Mouse (Mus musculus) kidney, adult 2 months (tissue): ENCODE measurements around the gene Fosl1.
"Not testable (repeated sequence)": the region's sequence is repeated elsewhere in the genome, so short reads cannot be mapped to it uniquely, and the experiment has no call there.

Source experiments
- CTCF ChIP-seq: fragments of 200-500 bp; conservative IDR thresholded peaks from 2 replicates; pipeline ENCODE4 v1.5.1; 2011; ENCODE audit warnings: low read depth, mild to moderate bottlenecking, control low read depth, low read length, moderate library complexity, mixed read lengths; ENCODE audit not compliant: insufficient read depth, insufficient read length
- POLR2A ChIP-seq: fragments of 200-500 bp; IDR thresholded peaks from one replicate; pipeline ENCODE4 v1.6.1; 2011; ENCODE audit warnings: low read depth, low read length, control low read depth

DNA sequence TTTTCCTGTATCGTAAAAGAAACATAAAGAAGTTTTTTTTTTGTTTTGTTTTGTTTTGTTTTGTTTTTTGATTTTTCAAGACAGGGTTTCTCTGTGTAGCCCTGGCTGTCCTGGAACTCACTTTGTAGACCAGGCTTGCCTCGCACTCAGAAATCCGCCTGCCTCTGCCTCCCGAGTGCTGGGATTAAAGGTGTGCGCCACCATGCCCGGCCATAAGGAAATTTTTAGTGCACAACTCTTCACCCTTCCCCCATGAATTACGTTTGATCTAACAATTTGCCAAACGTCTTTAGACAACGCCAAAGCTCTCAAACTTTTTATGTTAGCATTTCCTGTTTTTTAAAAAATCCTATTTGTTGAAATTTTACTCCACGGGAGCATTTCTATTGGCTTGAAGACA, 42.4 kb downstream of the Fosl1 start:
- TF ChIP-seq CTCF, POLR2A: not testable (repeated sequence)
